9 mouse cellular contexts compared by ENCODE assay signal in genomic region chr6:112929291-112929984, GRCm38 (mm10). TPM values are rescaled to one million over a fixed set of nuclear protein-coding genes. Genes with fewer than 3 reads are reported as not detected.
A peak's percentile ranks its signal among the peaks of the same experiment; 100 is the strongest.
DNase-seq lines count a peak whose midpoint lies in the region; ATAC-seq and TF ChIP-seq lines count a peak whose summit lies in the region.
"Had no signal": no experiment of that assay in that cellular context is flagged by ENCODE, and none has a peak within 500 bp of the region (broad histone marks: within the 10 kb centered on the region; RNA-seq: fewer than 3 reads in every experiment).

No protein-coding gene starts in this region.

- DNase-seq in lung, postnatal 0 days (ENCODE audit: low spot score): no peak
- no peak for DNase-seq in lung, postnatal 4 days
- peak; percentile 39 for DNase-seq in hindbrain, postnatal 0 days (ENCODE audit: low spot score)
- DNase-seq in kidney, adult 18-20 months: no peak
- no peak for DNase-seq in ovary, postnatal 10 days (ENCODE audit: low spot score)
- DNase-seq: cerebellum, postnatal 36 days had no signal

- H3K4me1 ChIP-seq in erythroblast, embryonic 14.5 days (ENCODE audit: control insufficient read depth): peaks cover 6% of the 10 kb centered on the region; the same call in 1 of the 2 replicates
- H3K4me1 ChIP-seq in lung, postnatal 0 days (ENCODE audit: insufficient read depth, low read depth, low read length): no peaks in the 10 kb centered on the region
- peaks cover 52% of the 10 kb centered on the region for H3K4me1 ChIP-seq in hindbrain, postnatal 0 days (ENCODE audit: insufficient read depth, low read length)
- peaks cover 86% of the 10 kb centered on the region for H3K4me1 ChIP-seq in neural tube, embryonic 15.5 days

- no peak for ATAC-seq in erythroblast, adult 5-6 weeks (replicated peaks; ENCODE audit: low FRiP score, poor library complexity, severe bottlenecking)
- no peak for ATAC-seq in lung, postnatal 0 days
- no peak; the same call in 1 of the 2 replicates for ATAC-seq in hindbrain, postnatal 0 days
- ATAC-seq in neural tube, embryonic 15.5 days (ENCODE audit: low FRiP score): no peak

- no peak for TF ChIP-seq EP300 in lung, postnatal 0 days (IDR thresholded peaks at IDR 0.05)

- H3K36me3 ChIP-seq in erythroblast, embryonic 14.5 days (ENCODE audit: control insufficient read depth): no peaks in the 10 kb centered on the region
- H3K36me3 ChIP-seq in lung, postnatal 0 days (ENCODE audit: insufficient read depth, low read length): no peaks in the 10 kb centered on the region
- no peaks in the 10 kb centered on the region for H3K36me3 ChIP-seq in hindbrain, postnatal 0 days (ENCODE audit: insufficient read depth, low read length)
- no peaks in the 10 kb centered on the region for H3K36me3 ChIP-seq in neural tube, embryonic 15.5 days

- TF ChIP-seq CTCF in lung, postnatal 0 days (IDR thresholded peaks at IDR 0.05): no peak
- no peak for TF ChIP-seq CTCF in hindbrain, postnatal 0 days (IDR thresholded peaks at IDR 0.05; ENCODE audit: low read depth)

- H3K9ac ChIP-seq in lung, postnatal 0 days (replicated peaks; ENCODE audit: low read depth): no peak overlapping the region
- no peak overlapping the region; the same call in 1 of the 2 replicates for H3K9ac ChIP-seq in hindbrain, postnatal 0 days (replicated peaks; ENCODE audit: low read length)
- no peak overlapping the region for H3K9ac ChIP-seq in neural tube, embryonic 15.5 days (replicated peaks)

- 0 out of 2 replicates have a peak overlapping the region, but pooled peaks have one; percentile 3 for H3K4me2 ChIP-seq in lung, postnatal 0 days (replicated peaks; ENCODE audit: low read depth, low read length)
- H3K4me2 ChIP-seq in hindbrain, postnatal 0 days (ENCODE audit: low read depth, low read length): peak overlapping the region; percentile 42; the same call in 1 of the 2 replicates
- H3K4me2 ChIP-seq in neural tube, embryonic 15.5 days: peak overlapping the region; percentile 48

- H3K27me3 ChIP-seq in erythroblast, embryonic 14.5 days (ENCODE audit: control insufficient read depth): no peaks in the 10 kb centered on the region
- no peaks in the 10 kb centered on the region for H3K27me3 ChIP-seq in lung, postnatal 0 days (replicated peaks; ENCODE audit: insufficient read depth, low read length)
- no peaks in the 10 kb centered on the region for H3K27me3 ChIP-seq in hindbrain, postnatal 0 days (ENCODE audit: insufficient read depth, low read length)
- no peaks in the 10 kb centered on the region for H3K27me3 ChIP-seq in neural tube, embryonic 15.5 days (replicated peaks)

- 76% methylated on average over 6 of the region's 6 CpGs for WGBS in lung, postnatal 0 days
- WGBS in hindbrain, postnatal 0 days: 49% methylated on average over 6 of the region's 6 CpGs
- 71% methylated on average over 6 of the region's 6 CpGs for WGBS in neural tube, embryonic 15.5 days

- peak overlapping the region; percentile 18 for H3K4me3 ChIP-seq in erythroblast, embryonic 14.5 days (replicated peaks)
- H3K4me3 ChIP-seq in lung, postnatal 0 days (ENCODE audit: low read depth, low read length): no peak overlapping the region
- H3K4me3 ChIP-seq in hindbrain, postnatal 0 days (ENCODE audit: low read length): no peak overlapping the region
- no peak overlapping the region for H3K4me3 ChIP-seq in neural tube, embryonic 15.5 days (replicated peaks)

- no peak overlapping the region for H3K27ac ChIP-seq in lung, postnatal 0 days (ENCODE audit: low read length)
- peak overlapping the region; percentile 70 for H3K27ac ChIP-seq in hindbrain, postnatal 0 days
- H3K27ac ChIP-seq in neural tube, embryonic 15.5 days (replicated peaks): peak overlapping the region; percentile 74

- H3K9me3 ChIP-seq in erythroblast, embryonic 14.5 days (ENCODE audit: control insufficient read depth, low read length): no peaks in the 10 kb centered on the region
- H3K9me3 ChIP-seq in lung, postnatal 0 days (ENCODE audit: low read length): no peaks in the 10 kb centered on the region
- no peaks in the 10 kb centered on the region for H3K9me3 ChIP-seq in hindbrain, postnatal 0 days (ENCODE audit: low read length)
- H3K9me3 ChIP-seq in neural tube, embryonic 15.5 days (replicated peaks): no peaks in the 10 kb centered on the region

RNA-seq across cellular contexts. Expression of gene Srgap3, which starts 17.6 kb away (rescaled TPM):
- 0.01 and 0.02 TPM in 2 replicates for polyA plus RNA-seq in erythroblast, embryonic 14.5 days (2012)
- total RNA-seq in erythroblast, adult 5-6 weeks (2015; ENCODE audit: low replicate concordance): 0.63 TPM in 1 of 2 replicates, not detected in the other
- 0.09 and 0.14 TPM in 2 replicates for total RNA-seq in erythroblast, adult 5-6 weeks (2017; ENCODE audit: low replicate concordance)
- 0.30 and 0.35 TPM in 2 replicates for polyA plus RNA-seq in lung, postnatal 0 days (2015; fragmentation: Nextera tagmentation; extraction: Ambion mirVana)
- total RNA-seq in hindbrain, postnatal 0 days (2014; rRNA removed): 49.4 and 55.8 TPM in 2 replicates
- 20.6 and 23.7 TPM in 2 replicates for polyA plus RNA-seq in hindbrain, postnatal 0 days (2015; fragmentation: Nextera tagmentation; extraction: Ambion mirVana)
- polyA plus RNA-seq in neural tube, embryonic 15.5 days (2015; fragmentation: Nextera tagmentation; extraction: Ambion mirVana): 24.1 and 26.3 TPM in 2 replicates

Comparison
In these comparisons a context has a peak if more than half of its experiments do, and no peak if none do; other contexts are left out.
1. RNA of gene Srgap3, which starts 17.6 kb away (polyA plus RNA-seq): 24.1 to 26.3 TPM in neural tube, embryonic 15.5 days and 20.6 to 23.7 TPM in hindbrain, postnatal 0 days; 0.30 to 0.35 TPM in lung, postnatal 0 days and 0.01 to 0.02 TPM in erythroblast, embryonic 14.5 days; every median in the first group is over 10 times any median in the second.
2. Peak in every context shown above with its lines, with median percentiles within 50 percentile points of each other: H3K4me2 ChIP-seq.